ENCODE assay signal across 8 mouse cellular contexts in genomic region chr7:122251197-122252011, GRCm38 (mm10). TPM values are rescaled to one million over a fixed set of nuclear protein-coding genes. Genes with fewer than 3 reads are reported as not detected.
A peak's percentile ranks its signal among the peaks of the same experiment; 100 is the strongest.
DNase-seq lines count a peak whose midpoint lies in the region; ATAC-seq and TF ChIP-seq lines count a peak whose summit lies in the region.

No protein-coding gene starts in this region.

- 0 out of 4 replicates have a peak overlapping the region, but pooled peaks of 1 of the 2 experiments have one; percentile 37 for H3K4me3 ChIP-seq in ES-E14 (ENCODE audit: insufficient read depth in 1 of 2, low read depth in 1 of 2, low read length in 2 of 2, poor library complexity in 1 of 2, severe bottlenecking in 1 of 2)
- no peak overlapping the region for H3K4me3 ChIP-seq in forebrain, postnatal 0 days (ENCODE audit: low read depth, low read length)
- H3K4me3 ChIP-seq in layer of hippocampus, adult 2 months = peak overlapping the region; percentile 41
- no peak overlapping the region for H3K4me3 ChIP-seq in lung, embryonic 15.5 days
- H3K4me3 ChIP-seq in thymus, adult 2 months (ENCODE audit: control insufficient read depth, insufficient read depth, low read length) = 0 out of 2 replicates have a peak overlapping the region, but pooled peaks have one; percentile 4

- no peaks in the 10 kb centered on the region for H3K27me3 ChIP-seq in forebrain, postnatal 0 days (ENCODE audit: insufficient read depth, low read length)
- no peaks in the 10 kb centered on the region for H3K27me3 ChIP-seq in lung, embryonic 15.5 days
- H3K27me3 ChIP-seq in thymus, adult 2 months (ENCODE audit: control insufficient read depth, insufficient read depth, low read length) = no peaks in the 10 kb centered on the region

- H3K9ac ChIP-seq in ES-E14 (ENCODE audit: insufficient read depth, low read depth, low read length, poor library complexity, severe bottlenecking) = no peak overlapping the region
- H3K9ac ChIP-seq in forebrain, postnatal 0 days = no peak overlapping the region
- no peak overlapping the region for H3K9ac ChIP-seq in lung, embryonic 15.5 days

- TF ChIP-seq CTCF in forebrain, postnatal 0 days (IDR thresholded peaks at IDR 0.05; ENCODE audit: low read depth) = peak; percentile 83
- TF ChIP-seq CTCF in layer of hippocampus, adult 2 months (conservative IDR thresholded peaks at IDR 0.05) = peak; percentile 90
- peak; percentile 78; the same call in 1 of the 2 replicates for TF ChIP-seq CTCF in thymus, adult 2 months (IDR thresholded peaks at IDR 0.05; ENCODE audit: borderline replicate concordance, control insufficient read depth, extremely low read depth, insufficient read depth, low read length, poor library complexity)

- H3K27ac ChIP-seq in ES-E14 (ENCODE audit: insufficient read depth, low read depth, low read length, poor library complexity, severe bottlenecking) = no peak overlapping the region
- H3K27ac ChIP-seq in forebrain, postnatal 0 days (ENCODE audit: low read depth, low read length) = no peak overlapping the region
- peak overlapping the region; percentile 56; the same call in 1 of the 2 replicates for H3K27ac ChIP-seq in layer of hippocampus, adult 2 months
- H3K27ac ChIP-seq in lung, embryonic 15.5 days = no peak overlapping the region
- H3K27ac ChIP-seq in thymus, adult 2 months (ENCODE audit: control insufficient read depth, insufficient read depth, low read length) = peak overlapping the region; percentile 70

- H3K9me3 ChIP-seq in ES-E14 (ENCODE audit: control insufficient read depth, insufficient read depth, low read depth, low read length) = no peaks in the 10 kb centered on the region
- H3K9me3 ChIP-seq in forebrain, postnatal 0 days (ENCODE audit: low read length) = no peaks in the 10 kb centered on the region
- no peaks in the 10 kb centered on the region for H3K9me3 ChIP-seq in lung, embryonic 15.5 days

- in situ Hi-C loops in ES-E14 (cut with MboI; ENCODE audit: low sequenced_read_pairs in 2 of 2, unreplicated experiment in 2 of 2) = loop anchor here (10.0 to 25.0 kb wide), 2 partner anchors 203 to 211 kb away; no protein-coding TSS in a partner anchor

- WGBS in forebrain, postnatal 0 days = 29% methylated on average over 21 of the region's 21 CpGs
- 27% methylated on average over 21 of the region's 21 CpGs for WGBS in lung, embryonic 15.5 days
- 4% methylated on average over 21 of the region's 21 CpGs for WGBS in thymus, adult 2 months

- no peaks in the 10 kb centered on the region for H3K4me1 ChIP-seq in ES-E14 (ENCODE audit: control insufficient read depth in 2 of 2, insufficient read depth in 2 of 2, low read length in 2 of 2, poor library complexity in 1 of 2)
- no peaks in the 10 kb centered on the region for H3K4me1 ChIP-seq in forebrain, postnatal 0 days (ENCODE audit: insufficient read depth)
- no peaks in the 10 kb centered on the region for H3K4me1 ChIP-seq in lung, embryonic 15.5 days
- peaks cover 22% of the 10 kb centered on the region for H3K4me1 ChIP-seq in thymus, adult 2 months (replicated peaks; ENCODE audit: control insufficient read depth, insufficient read depth, low read length)

- H3K4me2 ChIP-seq in forebrain, postnatal 0 days (ENCODE audit: low read depth) = 0 out of 2 replicates have a peak overlapping the region, but pooled peaks have one; percentile 28
- H3K4me2 ChIP-seq in lung, embryonic 15.5 days = peak overlapping the region; percentile 30; the same call in 1 of the 2 replicates

- ATAC-seq in forebrain, postnatal 0 days = peak; percentile 67
- ATAC-seq in lung, embryonic 15.5 days (ENCODE audit: borderline replicate concordance, extremely low read depth, low FRiP score, low TSS enrichment) = peak; percentile 49; the same call in 1 of the 2 replicates

- 0 out of 2 replicates have a peak, but pooled peaks have one; percentile 32 for TF ChIP-seq POLR2A in thymus, adult 2 months (IDR thresholded peaks at IDR 0.05; ENCODE audit: control insufficient read depth, extremely low read depth, insufficient read depth, low read length, poor library complexity)

- DNase-seq in ES-E14 (ENCODE audit: low read depth, low spot score) = peak; percentile 86
- DNase-seq in cerebellum, adult 11-12 months = peak; percentile 82
- DNase-seq in forebrain, postnatal 0 days = peak; percentile 82
- peak; percentile 73 for DNase-seq in heart, postnatal 4 days
- peak; percentile 79 to 80 for DNase-seq in layer of hippocampus, adult 2 months (ENCODE audit: low spot score in 2 of 2)
- peak; percentile 38 for DNase-seq in ovary, adult 18-20 months (ENCODE audit: low spot score)
- DNase-seq in thymus, adult 2 months = peak; percentile 86

- no peaks in the 10 kb centered on the region for H3K36me3 ChIP-seq in ES-E14 (ENCODE audit: control insufficient read depth, insufficient read depth, low read length, poor library complexity, severe bottlenecking)
- H3K36me3 ChIP-seq in forebrain, postnatal 0 days (ENCODE audit: insufficient read depth) = no peaks in the 10 kb centered on the region
- no peaks in the 10 kb centered on the region for H3K36me3 ChIP-seq in lung, embryonic 15.5 days
- H3K36me3 ChIP-seq in thymus, adult 2 months (ENCODE audit: control insufficient read depth, insufficient read depth, low read length) = no peaks in the 10 kb centered on the region

TF ChIP-seq in ES-E14, 5 proteins besides CTCF, POLR2A, EP300 and RAD21:
- TF ChIP-seq HCFC1 (IDR thresholded peaks at IDR 0.05; ENCODE audit: borderline replicate concordance, insufficient read depth, low read length) = no peak
- no peak for TF ChIP-seq ZNF384 (IDR thresholded peaks at IDR 0.05; ENCODE audit: low read depth, low read length)
- 0 out of 2 replicates have a peak, but pooled peaks have one; percentile 8 for TF ChIP-seq ZC3H11A (IDR thresholded peaks at IDR 0.05; ENCODE audit: borderline replicate concordance, low read depth, low read length)
- TF ChIP-seq CHD2 (IDR thresholded peaks at IDR 0.05; ENCODE audit: low read depth, low read length) = no peak
- TF ChIP-seq MAFK (IDR thresholded peaks at IDR 0.05; ENCODE audit: insufficient read depth, low read depth, low read length) = no peak

RNA-seq across cellular contexts. Expression of gene Chp2, which starts 32.1 kb away (rescaled TPM):
- total RNA-seq in ES-E14 (2012; rRNA removed) = 0.16 TPM in 1 of 2 replicates, not detected in the other
- 1.00 and 1.5 TPM in 2 replicates for total RNA-seq in forebrain, postnatal 0 days (2014; rRNA removed)
- polyA plus RNA-seq in forebrain, postnatal 0 days (2015; fragmentation: Nextera tagmentation; extraction: Ambion mirVana) = 0.98 and 1.1 TPM in 2 replicates
- 1 to 10 TPM; 1.3 to 1.9 TPM for total RNA-seq in heart, postnatal 4 days (2021)
- 1 to 10 TPM; 2.7 to 3.3 TPM for total RNA-seq in layer of hippocampus, adult 2 months (2021)
- 1.7 and 2.1 TPM in 2 replicates for polyA plus RNA-seq in lung, embryonic 15.5 days (2015; fragmentation: Nextera tagmentation; extraction: Ambion mirVana)
- 5.5 and 5.7 TPM in 2 replicates for polyA plus RNA-seq in thymus, adult 2 months (2012; rRNA removed)

RNA-seq across cellular contexts. Expression of gene Prkcb, which starts 37.1 kb away (rescaled TPM):
- total RNA-seq in ES-E14 (2012; rRNA removed) = 6.1 and 10.6 TPM in 2 replicates
- total RNA-seq in forebrain, postnatal 0 days (2014; rRNA removed) = 182 and 207 TPM in 2 replicates
- 91.8 and 145 TPM in 2 replicates for polyA plus RNA-seq in forebrain, postnatal 0 days (2015; fragmentation: Nextera tagmentation; extraction: Ambion mirVana)
- 1 to 10 TPM; 2.1 to 3.0 TPM for total RNA-seq in heart, postnatal 4 days (2021)
- 100 to 1,000 TPM; 788 to 796 TPM for total RNA-seq in layer of hippocampus, adult 2 months (2021)
- polyA plus RNA-seq in lung, embryonic 15.5 days (2015; fragmentation: Nextera tagmentation; extraction: Ambion mirVana) = 5.9 and 7.1 TPM in 2 replicates
- polyA plus RNA-seq in thymus, adult 2 months (2012; rRNA removed) = 242 and 247 TPM in 2 replicates

Comparison
In these comparisons a context has a peak if more than half of its experiments do, and no peak if none do; other contexts are left out.
1. H3K27ac ChIP-seq: peak in layer of hippocampus, adult 2 months (single experiment) and thymus, adult 2 months (single experiment); none in ES-E14 (single experiment), forebrain, postnatal 0 days (single experiment) and lung, embryonic 15.5 days (single experiment).
2. H3K4me3 ChIP-seq: peak in layer of hippocampus, adult 2 months (single experiment) and thymus, adult 2 months (single experiment); none in forebrain, postnatal 0 days (single experiment) and lung, embryonic 15.5 days (single experiment).
3. RNA of gene Prkcb, which starts 37.1 kb away (total RNA-seq): 788 to 796 TPM in layer of hippocampus, adult 2 months and 182 to 207 TPM in forebrain, postnatal 0 days; 6.1 to 10.6 TPM in ES-E14 and 2.1 to 3.0 TPM in heart, postnatal 4 days; every median in the first group is over 10 times any median in the second.
4. Peak in every context shown above with its lines, with median percentiles within 50 percentile points of each other: DNase-seq and CTCF ChIP-seq.